Mouse (Mus musculus): ENCODE measurements around the gene Gm49630.
"Not testable (repeated sequence)": the region's sequence is repeated elsewhere in the genome, so short reads cannot be mapped to it uniquely, and the experiment has no call there.

- not testable (repeated sequence) for TF ChIP-seq CTCF (conservative IDR thresholded peaks at IDR 0.05; ENCODE audit: insufficient read depth, insufficient read length, low read depth, low read length); POLR2A (IDR thresholded peaks at IDR 0.05; ENCODE audit: low read depth, low read length)
Measured at GRCm38 (mm10) chr17:7360749-7361465, 10.9 kb downstream of the Gm49630 start.
